ENCODE assay signal across 29 mouse cellular contexts in genomic region chr16:88038503-88039091, GRCm38 (mm10).
DNase-seq lines count a peak whose midpoint lies in the region; ATAC-seq and TF ChIP-seq lines count a peak whose summit lies in the region.
"Had no signal": no experiment of that assay in that cellular context is flagged by ENCODE, and none has a peak within 500 bp of the region (broad histone marks: within the 10 kb centered on the region; RNA-seq: fewer than 3 reads in every experiment).

No protein-coding gene starts in this region.

- H3K4me3 ChIP-seq in forebrain, embryonic 12.5 days (replicated peaks): no peak overlapping the region
- H3K4me3 ChIP-seq in forebrain, embryonic 10.5 days: no peak overlapping the region
- no peak overlapping the region for H3K4me3 ChIP-seq in midbrain, embryonic 13.5 days (replicated peaks)
- H3K4me3 ChIP-seq in midbrain, embryonic 10.5 days: no peak overlapping the region
- no peak overlapping the region for H3K4me3 ChIP-seq in midbrain, embryonic 16.5 days (ENCODE audit: low read depth, low read length)
- H3K4me3 ChIP-seq: embryonic facial prominence, embryonic 10.5 days; embryonic facial prominence, embryonic 13.5 days; erythroblast, embryonic 14.5 days; heart, embryonic 12.5 days; heart, embryonic 15.5 days had no signal

- H3K4me1 ChIP-seq in forebrain, embryonic 12.5 days: no peaks in the 10 kb centered on the region
- peaks cover 8% of the 10 kb centered on the region; the same call in 1 of the 2 replicates for H3K4me1 ChIP-seq in forebrain, embryonic 10.5 days
- H3K4me1 ChIP-seq in midbrain, embryonic 13.5 days (replicated peaks): peaks cover 10% of the 10 kb centered on the region
- no peaks in the 10 kb centered on the region for H3K4me1 ChIP-seq in midbrain, embryonic 10.5 days
- H3K4me1 ChIP-seq in midbrain, embryonic 16.5 days (ENCODE audit: control insufficient read depth, insufficient read depth, low read length): no peaks in the 10 kb centered on the region
- H3K4me1 ChIP-seq: heart, embryonic 12.5 days; heart, embryonic 15.5 days had no signal

- no peak for DNase-seq in forebrain, embryonic 10.5 days (ENCODE audit: extremely low spot score, low spot score)
- no peak for DNase-seq in midbrain, embryonic 10.5 days (ENCODE audit: low spot score)
- peak; percentile 42 for DNase-seq in brain, embryonic 14.5 days (ENCODE audit: low read depth)
- DNase-seq in natural killer cell, adult 2 months (ENCODE audit: low spot score in 2 of 2): no peak
- DNase-seq: adrenal gland, adult 2 months; adrenal gland, postnatal 14 days; B cell, adult 2 months; cerebellum, adult 11-12 months; cerebellum, adult 8-10 months; cerebellum, postnatal 10 days; cerebellum, postnatal 36 days; embryo, embryonic 11 days; gastrocnemius, postnatal 25 days; heart, adult 18-20 months; heart, postnatal 10 days; heart, postnatal 36 days had no signal

- no peaks in the 10 kb centered on the region for H3K9me3 ChIP-seq in forebrain, embryonic 12.5 days
- H3K9me3 ChIP-seq in forebrain, embryonic 10.5 days: no peaks in the 10 kb centered on the region
- no peaks in the 10 kb centered on the region for H3K9me3 ChIP-seq in midbrain, embryonic 13.5 days
- H3K9me3 ChIP-seq in midbrain, embryonic 10.5 days (replicated peaks): no peaks in the 10 kb centered on the region
- H3K9me3 ChIP-seq in midbrain, embryonic 16.5 days (replicated peaks; ENCODE audit: control insufficient read depth, low read length, poor library complexity, severe bottlenecking): no peaks in the 10 kb centered on the region
- H3K9me3 ChIP-seq: embryonic facial prominence, embryonic 10.5 days; embryonic facial prominence, embryonic 13.5 days; heart, embryonic 12.5 days; heart, embryonic 15.5 days had no signal

- no peak overlapping the region for H3K27ac ChIP-seq in forebrain, embryonic 12.5 days
- H3K27ac ChIP-seq in forebrain, embryonic 10.5 days: no peak overlapping the region
- no peak overlapping the region for H3K27ac ChIP-seq in midbrain, embryonic 13.5 days
- H3K27ac ChIP-seq in midbrain, embryonic 10.5 days (replicated peaks): no peak overlapping the region
- H3K27ac ChIP-seq in midbrain, embryonic 16.5 days (ENCODE audit: low read length): 0 out of 2 replicates have a peak overlapping the region, but pooled peaks have one; percentile 10
- H3K27ac ChIP-seq: embryonic facial prominence, embryonic 10.5 days; embryonic facial prominence, embryonic 13.5 days; heart, embryonic 15.5 days; hindbrain, embryonic 14.5 days; hindbrain, postnatal 0 days had no signal

- no peak for TF ChIP-seq POLR2A in brain, embryonic 14.5 days (IDR thresholded peaks at IDR 0.05; ENCODE audit: borderline replicate concordance, extremely low read depth, insufficient read depth, insufficient read length, poor library complexity, severe bottlenecking)

- no peak for TF ChIP-seq CTCF in brain, embryonic 14.5 days (IDR thresholded peaks at IDR 0.05; ENCODE audit: borderline replicate concordance, extremely low read depth, insufficient read depth, insufficient read length)

- no peaks in the 10 kb centered on the region for H3K27me3 ChIP-seq in forebrain, embryonic 12.5 days
- H3K27me3 ChIP-seq in forebrain, embryonic 10.5 days (ENCODE audit: poor library complexity, severe bottlenecking): no peaks in the 10 kb centered on the region
- no peaks in the 10 kb centered on the region for H3K27me3 ChIP-seq in midbrain, embryonic 13.5 days
- no peaks in the 10 kb centered on the region for H3K27me3 ChIP-seq in midbrain, embryonic 10.5 days (ENCODE audit: low read depth, poor library complexity, severe bottlenecking)
- no peaks in the 10 kb centered on the region for H3K27me3 ChIP-seq in midbrain, embryonic 16.5 days (ENCODE audit: control insufficient read depth, insufficient read depth, low read depth, low read length)
- H3K27me3 ChIP-seq: CH12.LX; embryonic facial prominence, embryonic 13.5 days; heart, embryonic 12.5 days; heart, embryonic 15.5 days had no signal

- peak; percentile 55; the same call in 1 of the 2 replicates for ATAC-seq in forebrain, embryonic 12.5 days (ENCODE audit: low FRiP score)
- ATAC-seq in midbrain, embryonic 13.5 days: peak; percentile 53
- no peak for ATAC-seq in midbrain, embryonic 16.5 days
- ATAC-seq: hindbrain, postnatal 0 days; inflammation-experienced regulatory T-cells, adult 6 months had no signal

- WGBS in forebrain, embryonic 12.5 days: 58% methylated on average over 11 of the region's 11 CpGs
- WGBS in forebrain, embryonic 10.5 days: 71% methylated on average over 11 of the region's 11 CpGs
- 65% methylated on average over 11 of the region's 11 CpGs for WGBS in midbrain, embryonic 13.5 days
- 76% methylated on average over 11 of the region's 11 CpGs for WGBS in midbrain, embryonic 10.5 days
- WGBS in midbrain, embryonic 16.5 days: 55% methylated on average over 11 of the region's 11 CpGs

- no peak overlapping the region for H3K9ac ChIP-seq in forebrain, embryonic 12.5 days
- H3K9ac ChIP-seq in midbrain, embryonic 13.5 days (replicated peaks): no peak overlapping the region
- no peak overlapping the region for H3K9ac ChIP-seq in midbrain, embryonic 16.5 days (ENCODE audit: low read depth, low read length)
- H3K9ac ChIP-seq: embryonic facial prominence, embryonic 13.5 days; heart, embryonic 12.5 days; heart, embryonic 15.5 days; hindbrain, embryonic 14.5 days had no signal

- no peak overlapping the region for H3K4me2 ChIP-seq in forebrain, embryonic 12.5 days
- no peak overlapping the region for H3K4me2 ChIP-seq in midbrain, embryonic 13.5 days (replicated peaks)
- H3K4me2 ChIP-seq in midbrain, embryonic 16.5 days (ENCODE audit: low read length): no peak overlapping the region
- H3K4me2 ChIP-seq: embryonic facial prominence, embryonic 13.5 days; heart, embryonic 12.5 days; heart, embryonic 15.5 days; hindbrain, embryonic 14.5 days had no signal

- no peaks in the 10 kb centered on the region for H3K36me3 ChIP-seq in forebrain, embryonic 12.5 days (replicated peaks)
- H3K36me3 ChIP-seq in forebrain, embryonic 10.5 days (replicated peaks): no peaks in the 10 kb centered on the region
- no peaks in the 10 kb centered on the region for H3K36me3 ChIP-seq in midbrain, embryonic 13.5 days
- H3K36me3 ChIP-seq in midbrain, embryonic 10.5 days: no peaks in the 10 kb centered on the region
- H3K36me3 ChIP-seq in midbrain, embryonic 16.5 days (ENCODE audit: control insufficient read depth, insufficient read depth, low read length): no peaks in the 10 kb centered on the region
- H3K36me3 ChIP-seq: embryonic facial prominence, embryonic 10.5 days; embryonic facial prominence, embryonic 13.5 days; G1E; heart, embryonic 12.5 days; heart, embryonic 15.5 days had no signal
